Mouse (Mus musculus): ENCODE measurements around the gene Pald1. TPM values are rescaled to one million over a fixed set of nuclear protein-coding genes. Genes with fewer than 3 reads are reported as not detected.

Pald1 gene
- polyA plus RNA-seq, 1 experiment from 2014 or later, result 26.4 TPM

GRCm38 (mm10) chr10:61380186-61380585, 3.1 kb downstream of the Pald1 start:
- H3K9ac ChIP-seq (ENCODE audit: low read length), result no peak overlapping the region
- no peak for DNase-seq (ENCODE audit: low spot score)
- WGBS, result 3% methylated on average over 9 of the region's 9 CpGs
- no peaks in the 10 kb centered on the region for H3K9me3 ChIP-seq (ENCODE audit: control insufficient read depth, low read length)
- peaks cover 28% of the 10 kb centered on the region for H3K4me1 ChIP-seq (ENCODE audit: control insufficient read depth, insufficient read depth, low read length)
- no peak overlapping the region; the same call in 1 of the 2 replicates for H3K27ac ChIP-seq (ENCODE audit: low read depth, low read length)
- no peaks in the 10 kb centered on the region for H3K36me3 ChIP-seq (ENCODE audit: control insufficient read depth, insufficient read depth, low read length)
- peak overlapping the region; percentile 96 for H3K4me2 ChIP-seq (ENCODE audit: low read depth)
- H3K27me3 ChIP-seq (ENCODE audit: control insufficient read depth, insufficient read depth, low read length), result no peaks in the 10 kb centered on the region
- ATAC-seq (ENCODE audit: insufficient read depth, low FRiP score, low TSS enrichment), result no peak
- H3K4me3 ChIP-seq (ENCODE audit: low read depth, low read length), result 0 out of 2 replicates have a peak overlapping the region, but pooled peaks have one; percentile 19

GRCm38 (mm10) chr10:61379340-61380040, 3.8 kb downstream of the Pald1 start:
- Histone ChIP-seq H3K9ac (ENCODE audit: low read length) (no peak overlapping the region), H3K27me3 (ENCODE audit: control insufficient read depth, insufficient read depth, low read length) (no peaks in the 10 kb centered on the region), H3K4me3 (ENCODE audit: low read depth, low read length) (no peak overlapping the region), H3K4me2 (ENCODE audit: low read depth) (no peak overlapping the region), H3K9me3 (ENCODE audit: control insufficient read depth, low read length) (no peaks in the 10 kb centered on the region), H3K27ac (ENCODE audit: low read depth, low read length) (no peak overlapping the region), H3K4me1 (ENCODE audit: control insufficient read depth, insufficient read depth, low read length) (peaks cover 32% of the 10 kb centered on the region), H3K36me3 (ENCODE audit: control insufficient read depth, insufficient read depth, low read length) (no peaks in the 10 kb centered on the region)
- DNase-seq (ENCODE audit: low spot score), result no peak
- 86% methylated on average over 13 of the region's 13 CpGs for WGBS
- no peak for ATAC-seq (ENCODE audit: insufficient read depth, low FRiP score, low TSS enrichment)

- no peak overlapping the region for H3K4me2 ChIP-seq (ENCODE audit: low read depth)
- no peak overlapping the region for H3K9ac ChIP-seq (ENCODE audit: low read length)
- H3K27me3 ChIP-seq (ENCODE audit: control insufficient read depth, insufficient read depth, low read length), result no peaks in the 10 kb centered on the region
- no peak overlapping the region for H3K4me3 ChIP-seq (ENCODE audit: low read depth, low read length)
- H3K36me3 ChIP-seq (ENCODE audit: control insufficient read depth, insufficient read depth, low read length), result no peaks in the 10 kb centered on the region
- H3K27ac ChIP-seq (ENCODE audit: low read depth, low read length), result no peak overlapping the region
- 83% methylated on average over 5 of the region's 5 CpGs for WGBS
- DNase-seq (ENCODE audit: low spot score) (no peak), ATAC-seq (ENCODE audit: insufficient read depth, low FRiP score, low TSS enrichment) (no peak)
- H3K4me1 ChIP-seq (ENCODE audit: control insufficient read depth, insufficient read depth, low read length), result peaks cover 35% of the 10 kb centered on the region
- H3K9me3 ChIP-seq (ENCODE audit: control insufficient read depth, low read length), result no peaks in the 10 kb centered on the region
These were observed 4.6 kb downstream of the Pald1 start for GRCm38 (mm10) chr10:61378698-61379097.

- H3K4me1 ChIP-seq (ENCODE audit: control insufficient read depth, insufficient read depth, low read length), result peaks cover 34% of the 10 kb centered on the region
- DNase-seq (ENCODE audit: low spot score), result no peak
- ATAC-seq (ENCODE audit: insufficient read depth, low FRiP score, low TSS enrichment), result no peak
- WGBS, result 90% methylated on average over 5 of the region's 5 CpGs
- H3K4me2 ChIP-seq (ENCODE audit: low read depth), result no peak overlapping the region
- H3K9me3 ChIP-seq (ENCODE audit: control insufficient read depth, low read length), result no peaks in the 10 kb centered on the region
- H3K36me3 ChIP-seq (ENCODE audit: control insufficient read depth, insufficient read depth, low read length), result no peaks in the 10 kb centered on the region
- no peak overlapping the region for H3K27ac ChIP-seq (ENCODE audit: low read depth, low read length)
- H3K9ac ChIP-seq (ENCODE audit: low read length), result no peak overlapping the region
- H3K27me3 ChIP-seq (ENCODE audit: control insufficient read depth, insufficient read depth, low read length), result no peaks in the 10 kb centered on the region
- H3K4me3 ChIP-seq (ENCODE audit: low read depth, low read length), result no peak overlapping the region
These were observed 5.3 kb downstream of the Pald1 start for GRCm38 (mm10) chr10:61378050-61378449.

- DNase-seq (ENCODE audit: low spot score), result no peak
- H3K9me3 ChIP-seq (ENCODE audit: control insufficient read depth, low read length), result no peaks in the 10 kb centered on the region
- H3K4me2 ChIP-seq (ENCODE audit: low read depth), result no peak overlapping the region
- no peaks in the 10 kb centered on the region for H3K27me3 ChIP-seq (ENCODE audit: control insufficient read depth, insufficient read depth, low read length)
- no peak overlapping the region for H3K9ac ChIP-seq (ENCODE audit: low read length)
- H3K4me1 ChIP-seq (ENCODE audit: control insufficient read depth, insufficient read depth, low read length), result peaks cover 15% of the 10 kb centered on the region
- 75% methylated on average over 6 of the region's 6 CpGs for WGBS
- no peaks in the 10 kb centered on the region for H3K36me3 ChIP-seq (ENCODE audit: control insufficient read depth, insufficient read depth, low read length)
- H3K4me3 ChIP-seq (ENCODE audit: low read depth, low read length), result no peak overlapping the region
- no peak for ATAC-seq (ENCODE audit: insufficient read depth, low FRiP score, low TSS enrichment)
- H3K27ac ChIP-seq (ENCODE audit: low read depth, low read length), result no peak overlapping the region
These were observed 8.4 kb downstream of the Pald1 start for GRCm38 (mm10) chr10:61374771-61375481.

GRCm38 (mm10) chr10:61374076-61374475, 9.3 kb downstream of the Pald1 start:
- H3K4me1 ChIP-seq (ENCODE audit: control insufficient read depth, insufficient read depth, low read length), result peaks cover 15% of the 10 kb centered on the region
- H3K36me3 ChIP-seq (ENCODE audit: control insufficient read depth, insufficient read depth, low read length), result no peaks in the 10 kb centered on the region
- H3K4me2 ChIP-seq (ENCODE audit: low read depth), result no peak overlapping the region
- H3K9ac ChIP-seq (ENCODE audit: low read length), result no peak overlapping the region
- no peaks in the 10 kb centered on the region for H3K27me3 ChIP-seq (ENCODE audit: control insufficient read depth, insufficient read depth, low read length)
- no peak for DNase-seq (ENCODE audit: low spot score)
- no peak overlapping the region for H3K27ac ChIP-seq (ENCODE audit: low read depth, low read length)
- H3K9me3 ChIP-seq (ENCODE audit: control insufficient read depth, low read length), result no peaks in the 10 kb centered on the region
- no peak overlapping the region for H3K4me3 ChIP-seq (ENCODE audit: low read depth, low read length)
- no peak for ATAC-seq (ENCODE audit: insufficient read depth, low FRiP score, low TSS enrichment)
- WGBS, result 64% methylated on average over 4 of the region's 4 CpGs

- H3K27me3 ChIP-seq (ENCODE audit: control insufficient read depth, insufficient read depth, low read length), result no peaks in the 10 kb centered on the region
- no peaks in the 10 kb centered on the region for H3K36me3 ChIP-seq (ENCODE audit: control insufficient read depth, insufficient read depth, low read length)
- no peak overlapping the region for H3K4me3 ChIP-seq (ENCODE audit: low read depth, low read length)
- ATAC-seq (ENCODE audit: insufficient read depth, low FRiP score, low TSS enrichment) (no peak), DNase-seq (ENCODE audit: low spot score) (no peak)
- no peak overlapping the region for H3K4me2 ChIP-seq (ENCODE audit: low read depth)
- WGBS, result 87% methylated on average over 3 of the region's 4 CpGs
- no peaks in the 10 kb centered on the region for H3K9me3 ChIP-seq (ENCODE audit: control insufficient read depth, low read length)
- H3K9ac ChIP-seq (ENCODE audit: low read length), result no peak overlapping the region
- H3K27ac ChIP-seq (ENCODE audit: low read depth, low read length), result no peak overlapping the region
- peaks cover 11% of the 10 kb centered on the region for H3K4me1 ChIP-seq (ENCODE audit: control insufficient read depth, insufficient read depth, low read length)
These were observed 10.8 kb downstream of the Pald1 start for GRCm38 (mm10) chr10:61372585-61372923.

- Histone ChIP-seq H3K4me1 (ENCODE audit: control insufficient read depth, insufficient read depth, low read length) (peaks cover 11% of the 10 kb centered on the region), H3K9me3 (ENCODE audit: control insufficient read depth, low read length) (no peaks in the 10 kb centered on the region), H3K4me3 (ENCODE audit: low read depth, low read length) (no peak overlapping the region), H3K27ac (ENCODE audit: low read depth, low read length) (no peak overlapping the region), H3K9ac (ENCODE audit: low read length) (no peak overlapping the region), H3K27me3 (ENCODE audit: control insufficient read depth, insufficient read depth, low read length) (no peaks in the 10 kb centered on the region), H3K36me3 (ENCODE audit: control insufficient read depth, insufficient read depth, low read length) (no peaks in the 10 kb centered on the region), H3K4me2 (ENCODE audit: low read depth) (no peak overlapping the region)
- ATAC-seq (ENCODE audit: insufficient read depth, low FRiP score, low TSS enrichment) (no peak), DNase-seq (ENCODE audit: low spot score) (no peak)
- WGBS, result 84% methylated on average over 9 of the region's 9 CpGs
These were observed 11.3 kb downstream of the Pald1 start for GRCm38 (mm10) chr10:61371884-61372584.

All from neural tube, embryonic 11.5 days (tissue).